Mouse (Mus musculus) urinary bladder, postnatal 25 days (tissue): ENCODE data around the gene Slc4a4.

Source experiments
- DNase-seq: peaks from one replicate; pipeline ENCODE4 v3.0.0; 2022; ENCODE audit warnings: low spot score

Slc4a4 gene

DNA sequence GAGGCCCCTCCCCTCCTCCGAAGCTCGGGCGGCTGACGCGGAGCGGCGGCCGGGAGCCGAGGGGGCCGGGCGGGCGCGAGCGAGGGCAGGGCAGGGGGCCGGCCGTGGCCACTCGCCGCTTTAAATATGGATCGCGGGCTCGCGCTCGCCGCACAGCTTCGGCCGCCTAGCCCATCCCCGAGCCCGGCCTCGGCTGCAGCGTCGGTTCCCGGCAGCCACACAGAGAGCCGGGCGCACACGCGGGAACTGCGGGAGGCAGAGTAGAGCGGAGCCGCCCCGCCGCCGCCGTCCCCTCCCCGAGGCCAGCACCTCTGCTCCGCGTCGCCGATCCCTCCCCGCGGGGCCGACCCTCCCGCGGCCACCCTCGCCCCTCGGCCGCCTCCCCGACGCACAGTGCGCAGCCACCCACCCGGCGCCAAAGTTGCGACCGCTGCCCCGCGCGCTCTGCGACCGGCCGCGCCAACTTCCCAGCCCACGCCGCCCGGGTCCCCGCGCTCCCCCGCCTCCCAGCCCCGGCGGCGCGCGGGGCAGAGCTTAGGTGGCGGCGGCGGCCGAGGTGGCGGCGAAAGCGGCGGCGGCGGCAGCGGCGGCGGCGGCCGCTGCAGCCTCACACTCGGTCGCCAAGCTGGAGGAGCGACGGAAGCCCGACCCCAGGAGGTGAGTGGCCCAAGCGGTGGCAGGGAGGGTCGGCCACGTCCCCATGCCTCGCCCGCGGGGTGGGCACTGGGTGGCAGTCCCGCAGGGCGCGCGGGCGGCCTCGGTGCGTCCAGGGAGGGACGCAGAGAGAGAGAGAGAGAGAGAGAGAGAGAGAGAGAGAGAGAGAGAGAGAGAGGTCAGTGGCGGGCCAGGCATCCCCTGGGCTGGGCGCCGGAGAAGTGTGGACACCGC lies at the start of gene Slc4a4:
Gene Slc4a4, plus strand, starts transcription at position 151 of the 888 bp plus-strand sequence.
- DNase-seq: peak; percentile 58

DNA sequence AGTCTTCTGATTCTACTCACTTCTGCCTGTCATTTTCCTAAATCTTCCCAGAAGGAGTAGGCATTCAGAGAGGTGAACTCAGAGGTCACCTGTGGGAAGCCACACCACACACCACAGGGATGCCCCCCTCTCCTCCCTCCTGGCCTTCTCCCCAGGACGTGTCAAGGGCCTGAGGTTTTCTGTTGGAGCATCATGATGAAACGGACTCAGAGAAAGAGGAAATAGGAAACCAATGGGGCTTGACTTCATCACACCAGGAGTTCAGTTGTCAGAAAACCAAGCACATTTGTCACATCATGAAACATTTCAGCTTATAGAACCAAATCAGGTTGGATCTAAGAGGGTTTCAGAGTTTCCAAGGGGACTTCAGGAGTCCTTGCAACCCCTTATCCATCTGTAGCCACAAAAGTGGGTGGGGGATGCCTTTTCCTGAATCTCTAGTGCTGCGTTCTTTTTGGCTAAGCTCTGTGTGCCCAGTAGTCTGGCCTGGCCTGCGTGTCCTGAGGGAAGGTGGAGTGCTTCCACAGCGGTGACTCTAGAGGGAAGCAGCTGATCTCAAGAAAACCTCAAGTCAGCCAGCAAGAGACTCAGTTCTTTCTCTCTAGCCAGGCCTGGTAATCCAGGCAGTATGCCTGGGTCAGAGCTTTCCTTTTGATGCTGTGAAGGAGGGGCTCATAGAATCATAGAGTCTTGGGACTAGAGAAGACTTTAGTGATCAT lies 46.4 kb upstream of the Slc4a4 start:
- DNase-seq: no peak

DNA sequence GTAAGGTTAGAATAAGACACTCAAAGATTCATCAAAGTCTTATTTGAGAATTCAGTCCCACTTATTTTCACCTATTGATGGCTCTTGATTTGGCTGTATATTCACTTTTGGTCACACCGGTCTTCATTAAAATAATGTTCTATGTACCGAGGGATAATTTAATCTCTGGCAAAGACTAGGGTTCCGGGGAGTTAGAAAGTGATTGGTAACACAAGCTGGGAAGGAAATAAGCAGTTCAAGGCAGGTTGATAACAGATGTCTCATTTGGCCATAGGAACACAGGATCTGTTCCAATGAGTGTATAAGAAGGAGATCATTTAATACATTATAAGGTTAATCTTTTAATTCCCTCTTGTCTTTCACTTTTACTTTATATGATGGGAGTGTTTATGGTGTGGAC lies 29.3 kb upstream of the Slc4a4 start:
- no peak for DNase-seq

DNA sequence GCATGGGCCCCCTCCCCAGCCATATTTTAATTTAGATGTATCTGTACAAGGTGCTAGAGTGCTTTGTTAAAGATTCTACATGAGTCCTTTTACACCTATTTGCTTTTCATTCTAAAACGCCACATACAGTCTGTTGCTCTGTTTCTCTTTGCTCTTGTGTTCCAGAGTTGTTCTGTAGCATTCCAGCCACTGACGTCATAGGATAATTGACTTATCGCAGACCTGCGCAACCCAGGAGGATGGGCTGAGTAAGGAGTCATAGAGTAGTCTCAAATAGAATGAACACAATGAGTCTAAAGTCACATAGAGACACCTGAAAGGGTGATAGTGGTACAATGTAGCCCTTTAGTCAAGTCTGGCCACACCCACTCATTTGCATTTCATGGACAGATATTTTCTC lies 28.8 kb upstream of the Slc4a4 start:
- no peak for DNase-seq

DNA sequence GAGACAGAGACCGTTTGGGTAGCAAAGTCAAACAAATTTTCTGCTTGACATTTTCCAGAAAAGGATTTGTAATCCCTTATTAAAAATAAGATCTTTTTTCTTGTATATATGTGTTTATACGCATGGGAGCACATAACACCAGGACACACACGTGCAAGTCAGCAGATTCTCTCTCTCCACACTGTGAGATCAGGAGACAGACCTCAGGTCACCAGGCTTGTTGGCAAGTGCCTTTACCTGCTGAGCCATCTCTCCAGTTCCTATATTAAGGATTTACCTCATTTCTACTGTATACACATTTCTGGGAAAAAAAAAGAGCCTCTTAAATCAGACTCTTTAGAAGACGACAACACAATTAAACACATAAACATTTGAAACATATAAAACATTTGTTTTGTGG lies 28.4 kb upstream of the Slc4a4 start:
- DNase-seq: no peak

DNA sequence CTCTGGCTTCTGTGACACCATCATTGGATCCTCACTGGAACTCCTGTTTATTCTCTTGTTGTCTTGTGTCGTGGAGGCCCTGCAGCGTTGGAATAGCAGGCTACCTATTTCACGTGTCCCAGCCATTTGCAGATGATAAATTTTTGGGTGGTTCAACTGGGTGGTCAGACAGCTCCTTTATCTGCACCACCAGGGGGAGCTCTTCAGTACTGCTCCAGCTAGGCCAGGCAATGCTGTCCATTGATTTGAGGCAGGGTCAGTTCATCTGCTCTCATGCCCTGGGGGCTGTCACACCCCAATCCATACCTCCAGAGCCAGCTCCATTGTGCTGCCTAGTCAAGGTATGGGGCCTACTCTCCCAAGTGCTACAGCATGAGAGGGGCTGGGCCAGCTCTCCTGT lies 24.5 kb upstream of the Slc4a4 start:
- peak; percentile 25 for DNase-seq

DNA sequence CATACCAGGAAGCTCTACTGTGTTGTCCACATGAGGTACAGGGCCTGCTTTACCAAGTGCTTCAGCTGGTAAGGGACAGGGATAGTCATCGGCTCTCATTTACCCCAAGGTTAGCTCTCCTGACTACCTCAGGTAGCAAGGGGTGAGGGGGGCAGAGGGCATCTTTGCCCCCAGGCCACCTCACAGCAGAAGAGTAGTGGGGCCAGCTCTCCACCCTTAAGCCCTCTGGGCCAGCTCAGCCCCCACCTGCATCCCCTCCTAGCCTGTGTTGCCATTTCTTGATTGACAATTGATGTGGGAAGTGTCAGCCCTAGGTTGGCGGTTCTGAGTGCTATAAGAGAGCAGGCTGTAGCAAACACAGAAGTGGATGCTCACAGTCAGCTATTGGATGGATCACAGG lies 23.8 kb upstream of the Slc4a4 start:
- no peak for DNase-seq

DNA sequence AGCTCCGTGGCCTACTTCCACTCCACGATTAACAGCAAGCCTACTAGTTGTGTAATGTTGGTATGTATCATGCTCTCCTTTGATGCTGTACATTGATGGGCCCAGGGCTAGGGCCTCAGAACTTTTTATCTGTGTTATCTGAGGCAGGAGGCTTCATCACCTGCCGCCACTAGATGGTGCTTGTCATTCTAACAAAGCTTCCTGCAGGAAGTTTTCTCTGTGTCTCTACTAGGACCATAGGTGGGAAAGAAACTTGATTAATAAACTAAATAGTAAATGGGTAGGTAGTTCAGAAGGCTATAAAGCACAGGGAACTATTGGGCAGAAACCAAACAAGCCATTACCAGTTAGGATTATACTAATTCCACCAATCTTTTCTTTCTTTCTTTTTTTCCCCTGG lies 2.5 kb upstream of the Slc4a4 start:
- DNase-seq: peak; percentile 33

DNA sequence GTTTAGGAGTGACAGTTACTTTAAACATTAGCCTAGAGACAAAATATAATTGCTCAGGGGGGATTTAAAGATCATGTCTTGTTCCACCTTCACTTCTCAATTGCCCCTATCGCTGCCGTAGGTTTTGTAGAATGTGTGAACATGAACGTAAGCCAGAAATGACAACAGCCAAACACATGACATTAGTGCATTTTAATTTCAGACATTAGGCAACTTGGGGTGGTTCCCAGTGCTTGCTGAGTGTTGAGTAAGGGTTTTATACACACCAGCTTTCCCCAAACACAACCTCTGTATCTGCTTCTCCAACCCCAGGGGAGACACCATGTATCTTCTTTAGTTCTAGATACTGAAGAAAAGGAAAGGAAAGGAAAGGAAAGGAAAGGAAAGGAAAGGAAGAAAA lies 1.1 kb upstream of the Slc4a4 start:
- DNase-seq: no peak

DNA sequence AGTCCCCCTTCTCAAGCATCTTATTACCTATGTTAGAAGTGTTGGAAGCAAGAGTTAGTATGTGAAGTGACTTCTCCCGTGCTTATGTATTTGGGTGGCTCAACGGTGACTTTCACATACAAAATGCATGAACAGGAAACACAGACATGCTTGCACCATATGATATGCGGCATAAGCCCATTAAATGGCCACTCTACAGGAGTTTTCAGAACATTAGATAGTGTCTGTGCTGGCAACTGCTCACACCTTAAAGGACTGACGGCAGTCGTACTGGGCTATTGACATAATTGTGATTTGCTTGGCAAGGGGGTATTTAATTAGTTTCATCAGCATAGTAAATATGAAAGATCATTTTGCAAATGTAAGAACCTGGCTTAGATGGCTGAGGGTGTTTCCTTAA lies 674 bp upstream of the Slc4a4 start:
- DNase-seq: no peak

DNA sequence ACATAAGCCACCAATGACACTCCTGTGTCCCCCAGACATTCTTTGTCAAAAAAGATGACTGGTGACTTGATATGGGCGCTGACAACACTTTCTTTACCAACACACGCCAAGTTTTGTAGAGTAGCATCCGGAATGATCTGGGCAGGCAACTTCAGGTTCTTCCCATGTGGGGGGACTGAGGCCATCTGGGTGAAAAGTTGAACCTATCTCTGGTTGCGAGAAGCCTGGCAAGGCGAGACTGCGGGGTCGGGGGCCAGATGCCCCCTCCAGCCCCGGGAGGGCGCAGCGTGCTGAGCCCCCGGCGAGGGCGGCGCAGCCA lies 310 bp upstream of the Slc4a4 start:
- no peak for DNase-seq

DNA sequence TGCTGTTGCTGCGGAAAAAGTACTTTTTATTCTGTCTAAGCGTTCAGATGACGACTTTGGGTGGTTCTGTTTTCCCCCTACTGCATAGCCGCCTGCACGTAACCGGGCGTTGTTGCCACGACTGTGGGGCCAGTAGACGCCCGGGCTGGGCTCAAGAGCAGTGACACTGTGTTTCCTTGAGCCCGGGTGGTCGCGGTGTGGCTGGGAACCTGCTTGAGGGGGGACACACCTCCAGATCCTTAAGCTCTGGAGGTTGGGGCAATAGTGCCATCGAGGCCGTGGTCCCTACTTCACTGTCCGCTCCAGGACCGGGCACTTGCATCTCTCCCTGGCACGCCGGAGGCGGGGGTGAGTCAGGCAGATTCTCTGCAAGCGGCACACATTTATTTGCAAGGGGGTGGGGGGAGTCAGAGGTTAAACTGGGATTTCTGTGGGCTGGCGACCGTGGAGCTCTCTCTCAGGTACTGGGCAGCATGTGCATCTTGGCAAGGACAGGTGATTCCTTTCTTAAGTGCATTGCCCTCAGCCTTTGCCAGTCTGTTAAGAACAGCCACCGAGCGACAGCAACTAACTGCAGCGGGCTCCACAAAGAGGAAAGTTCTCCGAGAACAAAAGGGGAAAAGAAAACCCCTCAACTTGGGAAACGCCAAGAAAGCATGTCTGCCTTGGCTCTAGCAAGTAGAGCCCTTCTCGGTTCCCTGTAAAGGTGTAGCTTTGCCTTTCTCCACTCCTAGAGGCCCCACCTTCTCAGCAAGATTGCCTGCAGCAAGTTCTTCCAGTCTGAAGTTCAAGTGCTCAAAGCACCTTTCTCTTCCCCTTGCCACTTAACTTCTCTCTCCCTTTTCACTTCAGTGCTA lies 1.2 kb downstream of the Slc4a4 start:
- peak; percentile 26 for DNase-seq

DNA sequence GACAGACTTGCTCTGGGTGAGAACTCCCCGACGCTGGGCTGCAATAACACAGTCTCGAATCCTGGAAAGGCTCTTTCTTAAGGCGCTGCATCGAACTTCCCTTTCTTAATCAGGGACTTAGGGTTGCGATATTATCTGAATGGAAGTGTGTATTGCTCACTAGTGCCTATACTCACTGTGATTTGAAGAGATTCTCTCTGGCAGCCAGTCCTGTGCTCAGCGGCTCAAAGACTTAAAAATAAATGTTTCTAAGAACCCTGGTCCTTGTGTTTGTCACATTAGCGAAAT lies 1.7 kb downstream of the Slc4a4 start:
- no peak for DNase-seq

DNA sequence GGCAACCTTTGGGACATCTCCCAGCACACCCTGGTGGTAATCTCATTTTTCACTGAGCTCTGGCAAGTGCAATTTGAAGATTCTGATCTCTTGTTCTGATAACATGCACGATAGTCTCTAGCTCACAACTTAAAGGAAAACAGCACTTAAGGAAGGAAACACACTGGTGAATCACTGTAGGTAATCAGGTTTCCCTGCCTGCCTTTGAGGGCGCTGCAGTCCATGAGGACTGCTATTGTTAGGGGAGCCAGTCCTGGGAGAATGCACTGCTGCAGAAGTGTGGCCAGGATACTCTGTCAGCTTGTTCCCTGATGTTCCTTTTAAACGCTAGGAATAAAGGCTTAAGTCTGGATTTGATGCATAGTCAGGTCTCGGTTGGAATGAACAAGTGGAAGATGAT lies 2.7 kb downstream of the Slc4a4 start:
- no peak for DNase-seq

DNA sequence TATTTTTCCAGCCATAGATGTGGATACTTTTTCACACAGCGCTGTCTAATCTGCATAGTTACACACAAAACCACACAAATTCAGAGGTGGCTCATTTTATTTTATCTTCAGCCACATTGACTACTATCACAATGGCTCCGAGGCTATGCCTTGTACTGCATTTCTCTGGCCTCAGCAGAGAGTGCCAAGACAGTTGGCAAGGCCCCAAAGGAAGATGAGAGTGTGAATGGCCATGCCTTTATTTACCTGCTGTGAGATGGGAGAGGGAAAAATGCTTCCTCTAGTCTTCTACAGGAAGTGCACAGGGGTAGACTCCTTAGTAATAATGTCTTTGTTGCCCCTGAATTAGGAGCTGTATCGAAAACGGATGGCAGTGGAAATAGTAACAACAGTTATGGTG lies 3.5 kb downstream of the Slc4a4 start:
- DNase-seq: no peak

DNA sequence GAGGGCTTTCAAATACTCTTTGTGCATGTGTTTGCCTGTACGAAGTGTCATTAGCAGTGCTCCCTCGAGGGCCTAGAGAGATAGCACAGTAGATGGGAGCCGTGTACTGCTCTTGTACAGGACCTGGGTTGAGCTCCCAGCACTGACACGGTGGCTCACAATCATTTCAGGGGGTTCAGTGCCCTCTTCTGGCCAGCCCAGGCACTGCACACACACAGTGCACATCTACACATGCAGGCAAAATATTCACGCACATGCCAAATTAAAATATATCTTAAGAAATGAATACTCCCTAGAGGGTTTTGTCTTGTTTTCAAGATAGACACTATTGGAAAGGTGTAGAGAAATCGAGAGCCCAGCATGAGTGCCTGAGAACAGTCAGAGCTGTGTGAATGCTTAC lies 10.0 kb downstream of the Slc4a4 start:
- no peak for DNase-seq

DNA sequence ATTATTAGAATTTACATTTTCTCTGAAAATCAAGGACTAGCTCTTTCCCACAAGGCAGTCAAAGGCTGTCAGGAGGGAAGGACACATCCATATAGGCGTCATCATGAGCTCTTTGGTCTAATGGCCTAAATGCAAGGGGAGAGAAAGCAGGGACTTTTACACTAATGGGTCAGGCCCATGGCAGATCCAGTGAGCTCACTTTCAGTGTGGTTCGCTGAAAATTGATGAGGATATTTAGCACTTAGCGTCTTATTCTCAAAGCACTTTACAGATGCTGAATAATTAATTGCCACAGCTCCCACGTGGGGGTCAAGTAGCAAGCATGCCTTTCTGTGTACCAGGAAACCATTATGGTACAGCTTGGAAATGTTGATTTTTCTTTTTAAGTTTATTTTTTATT lies 16.5 kb downstream of the Slc4a4 start:
- DNase-seq: no peak

DNA sequence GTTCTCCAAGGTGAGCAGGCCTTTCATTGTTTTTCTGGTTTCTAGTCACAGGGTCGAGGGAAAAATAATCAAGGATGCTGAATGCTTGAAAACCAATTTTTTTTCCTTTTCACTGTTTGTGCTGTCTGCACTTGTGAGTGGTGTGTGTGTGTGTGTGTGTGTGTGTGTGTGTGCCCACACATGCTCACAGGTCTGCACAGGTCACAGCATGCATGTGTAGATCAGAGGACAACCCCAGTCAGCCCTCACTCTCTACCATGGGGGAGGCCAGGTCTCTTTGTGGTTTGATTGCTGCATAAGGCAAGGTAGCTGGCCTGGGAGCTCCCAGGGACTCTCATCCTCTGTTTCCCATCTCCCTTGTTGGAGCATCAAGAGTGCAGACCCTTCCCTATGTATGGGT lies 16.9 kb downstream of the Slc4a4 start:
- DNase-seq: no peak

DNA sequence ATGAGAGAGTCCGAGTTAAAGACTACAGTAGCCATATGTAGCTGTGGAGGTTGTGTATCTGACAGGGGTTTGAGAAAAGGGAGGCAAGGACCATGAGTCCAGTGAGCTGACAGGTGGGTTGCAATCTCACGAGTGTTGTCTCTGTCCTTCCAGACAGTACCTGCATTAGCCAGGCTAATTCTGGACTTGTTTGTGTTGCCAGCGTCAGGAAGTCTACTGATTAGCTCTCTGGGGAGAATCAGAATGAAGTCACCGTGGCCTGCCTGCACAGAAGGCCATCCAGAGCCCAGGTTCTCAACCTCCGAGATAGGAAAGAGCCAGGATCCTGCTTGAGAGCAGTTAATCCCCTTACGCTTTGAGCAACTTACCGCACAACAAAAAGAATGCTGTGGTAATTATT lies 18.2 kb downstream of the Slc4a4 start:
- no peak for DNase-seq

DNA sequence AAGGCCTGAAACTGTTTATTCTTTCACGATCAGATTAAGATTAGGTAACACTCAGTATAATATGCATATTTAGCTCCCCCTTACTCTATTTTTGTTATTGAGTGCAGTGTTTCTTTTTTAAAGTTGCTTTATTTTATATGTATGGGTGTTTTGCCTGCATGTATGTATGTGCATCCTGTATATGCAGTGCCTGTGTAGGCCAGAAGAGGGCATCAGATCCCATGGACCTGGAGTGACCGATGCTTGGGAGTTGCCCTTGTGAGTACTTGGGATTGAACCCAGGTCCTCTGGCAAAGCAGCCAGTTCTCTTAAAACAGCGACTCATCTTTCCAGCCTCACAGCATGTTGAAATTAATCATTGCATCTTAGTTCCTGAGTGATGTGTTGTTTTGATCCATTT lies 21.0 kb downstream of the Slc4a4 start:
- DNase-seq: no peak

DNA sequence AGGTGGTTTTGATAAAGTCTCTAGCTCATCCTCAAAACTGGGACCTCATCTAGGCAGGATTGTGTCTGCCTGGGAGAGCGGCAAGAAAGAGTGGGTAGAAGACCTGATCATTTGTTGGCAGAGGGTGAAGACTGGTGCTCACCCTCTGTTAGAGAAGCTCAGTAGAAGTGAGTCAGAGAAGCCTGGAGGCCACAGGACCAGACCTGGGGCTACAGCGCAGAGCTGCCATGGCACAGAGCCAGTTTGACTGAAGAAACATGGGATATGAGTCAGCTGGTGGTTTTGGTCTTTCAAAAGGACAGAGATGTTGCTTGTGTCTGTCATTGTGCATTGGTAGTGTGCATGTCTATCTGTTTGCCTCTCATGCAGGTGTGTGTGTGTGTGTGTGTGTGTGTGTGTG lies 26.0 kb downstream of the Slc4a4 start:
- DNase-seq: peak; percentile 54

DNA sequence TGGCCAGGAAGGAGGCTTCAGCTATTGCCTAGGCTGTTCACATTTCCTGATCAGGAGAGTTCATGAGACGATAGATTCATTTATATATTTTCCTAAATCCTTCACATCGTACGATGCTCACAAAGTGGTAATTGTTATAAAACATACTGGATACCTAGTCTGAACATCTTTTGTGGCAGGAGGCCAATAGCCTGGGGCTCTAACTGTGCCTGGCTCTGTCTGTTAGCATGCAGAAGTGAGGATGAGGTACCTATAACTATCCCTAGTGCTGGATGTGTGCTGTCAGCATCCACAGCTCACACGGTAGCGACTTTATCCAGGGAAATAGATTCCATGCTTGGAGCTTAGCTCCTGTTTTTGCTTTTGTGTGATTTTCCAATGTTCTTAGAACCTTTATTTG lies 28.5 kb downstream of the Slc4a4 start:
- DNase-seq: no peak

DNA sequence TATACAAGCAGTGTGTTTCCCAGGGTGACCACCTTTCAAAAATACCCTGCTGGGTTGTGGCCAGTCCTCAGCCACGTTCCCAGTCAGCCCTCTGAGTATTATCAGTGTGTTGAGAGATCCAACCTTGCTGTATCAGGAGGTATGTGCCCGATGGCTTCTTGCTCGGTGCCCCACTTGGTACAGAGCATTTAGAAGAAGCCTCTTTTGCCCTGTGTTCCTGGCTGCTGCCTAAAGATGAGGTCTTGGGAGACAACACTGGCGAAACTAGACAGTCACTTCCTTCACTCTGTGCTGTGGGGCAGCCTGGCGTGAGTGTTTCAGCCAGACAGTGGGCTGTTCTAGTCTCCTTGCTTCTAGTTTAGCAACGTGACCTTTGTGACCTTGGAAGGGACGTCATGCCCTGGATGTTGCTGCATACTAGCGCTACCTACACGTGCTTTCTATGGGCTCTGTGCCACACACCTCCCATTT lies 29.9 kb downstream of the Slc4a4 start:
- DNase-seq: no peak
